Mouse (Mus musculus): ENCODE data around the gene Auts2. TPM values are rescaled to one million over a fixed set of nuclear protein-coding genes. Genes with fewer than 3 reads are reported as not detected.

Auts2 gene
- polyA plus RNA-seq, 1 experiment from 2014 or later, result 1.0 TPM

- H3K9ac ChIP-seq (replicated peaks), result no peak overlapping the region
- WGBS (ENCODE audit: insufficient replicate concordance), result 31% methylated on average over 11 of the region's 11 CpGs
- H3K4me1 ChIP-seq (ENCODE audit: insufficient read depth), result no peaks in the 10 kb centered on the region
- ATAC-seq (no peak), DNase-seq (peak; percentile 69)
- H3K27me3 ChIP-seq (ENCODE audit: insufficient read depth, low read length), result no peaks in the 10 kb centered on the region
- TF ChIP-seq CTCF (IDR thresholded peaks at IDR 0.05; ENCODE audit: low read depth) (peak; percentile 74), EP300 (IDR thresholded peaks at IDR 0.05; ENCODE audit: low read depth) (no peak)
- no peak overlapping the region for H3K27ac ChIP-seq (ENCODE audit: low read depth)
- H3K4me3 ChIP-seq (ENCODE audit: low read depth, low read length), result no peak overlapping the region
- H3K4me2 ChIP-seq (ENCODE audit: low read depth, low read length), result no peak overlapping the region
- no peaks in the 10 kb centered on the region for H3K36me3 ChIP-seq (replicated peaks; ENCODE audit: insufficient read depth, low read length)
- no peaks in the 10 kb centered on the region for H3K9me3 ChIP-seq (ENCODE audit: low read length)
These were observed 1115.3 kb downstream of the Auts2 start for GRCm38 (mm10) chr5:131427734-131428413.

- no peaks in the 10 kb centered on the region for H3K4me1 ChIP-seq (ENCODE audit: insufficient read depth)
- peak; percentile 39 for TF ChIP-seq CTCF (IDR thresholded peaks at IDR 0.05; ENCODE audit: low read depth)
- TF ChIP-seq EP300 (IDR thresholded peaks at IDR 0.05; ENCODE audit: low read depth), result no peak
- ATAC-seq (no peak), DNase-seq (no peak)
- no peaks in the 10 kb centered on the region for H3K27me3 ChIP-seq (ENCODE audit: insufficient read depth, low read length)
- no peak overlapping the region for H3K4me3 ChIP-seq (ENCODE audit: low read depth, low read length)
- H3K36me3 ChIP-seq (replicated peaks; ENCODE audit: insufficient read depth, low read length), result no peaks in the 10 kb centered on the region
- no peak overlapping the region for H3K27ac ChIP-seq (ENCODE audit: low read depth)
- 73% methylated on average over 3 of the region's 3 CpGs for WGBS (ENCODE audit: insufficient replicate concordance)
- no peak overlapping the region for H3K4me2 ChIP-seq (ENCODE audit: low read depth, low read length)
- no peak overlapping the region for H3K9ac ChIP-seq (replicated peaks)
- no peaks in the 10 kb centered on the region for H3K9me3 ChIP-seq (ENCODE audit: low read length)
These were observed 1120.4 kb downstream of the Auts2 start for GRCm38 (mm10) chr5:131422737-131423136.

- ATAC-seq (no peak), DNase-seq (no peak)
- Histone ChIP-seq H3K27ac (ENCODE audit: low read depth) (no peak overlapping the region), H3K4me3 (ENCODE audit: low read depth, low read length) (no peak overlapping the region), H3K27me3 (ENCODE audit: insufficient read depth, low read length) (no peaks in the 10 kb centered on the region), H3K4me1 (ENCODE audit: insufficient read depth) (no peaks in the 10 kb centered on the region), H3K4me2 (ENCODE audit: low read depth, low read length) (no peak overlapping the region), H3K9me3 (ENCODE audit: low read length) (no peaks in the 10 kb centered on the region), H3K9ac (replicated peaks) (no peak overlapping the region), H3K36me3 (replicated peaks; ENCODE audit: insufficient read depth, low read length) (no peaks in the 10 kb centered on the region)
- 39% methylated on average over 2 of the region's 2 CpGs for WGBS (ENCODE audit: insufficient replicate concordance)
- TF ChIP-seq EP300 (IDR thresholded peaks at IDR 0.05; ENCODE audit: low read depth) (no peak), CTCF (IDR thresholded peaks at IDR 0.05; ENCODE audit: low read depth) (no peak)
These were observed 1122.7 kb downstream of the Auts2 start for GRCm38 (mm10) chr5:131420406-131420805.

GRCm38 (mm10) chr5:131415902-131416545 lies 1127.1 kb downstream of the Auts2 start:
- no peak overlapping the region for H3K4me2 ChIP-seq (ENCODE audit: low read depth, low read length)
- no peak overlapping the region for H3K9ac ChIP-seq (replicated peaks)
- no peaks in the 10 kb centered on the region for H3K27me3 ChIP-seq (ENCODE audit: insufficient read depth, low read length)
- DNase-seq (no peak), ATAC-seq (no peak)
- H3K9me3 ChIP-seq (ENCODE audit: low read length), result no peaks in the 10 kb centered on the region
- no peak overlapping the region for H3K27ac ChIP-seq (ENCODE audit: low read depth)
- WGBS (ENCODE audit: insufficient replicate concordance), result 47% methylated on average over 1 of the region's 1 CpGs
- no peaks in the 10 kb centered on the region for H3K36me3 ChIP-seq (replicated peaks; ENCODE audit: insufficient read depth, low read length)
- no peak overlapping the region for H3K4me3 ChIP-seq (ENCODE audit: low read depth, low read length)
- TF ChIP-seq CTCF (IDR thresholded peaks at IDR 0.05; ENCODE audit: low read depth) (no peak), EP300 (IDR thresholded peaks at IDR 0.05; ENCODE audit: low read depth) (no peak)
- no peaks in the 10 kb centered on the region for H3K4me1 ChIP-seq (ENCODE audit: insufficient read depth)

GRCm38 (mm10) chr5:131398250-131398649 lies 1144.9 kb downstream of the Auts2 start:
- no peak for ATAC-seq
- H3K27me3 ChIP-seq (ENCODE audit: insufficient read depth, low read length), result no peaks in the 10 kb centered on the region
- H3K36me3 ChIP-seq (replicated peaks; ENCODE audit: insufficient read depth, low read length), result no peaks in the 10 kb centered on the region
- DNase-seq, result no peak
- no peak overlapping the region for H3K4me3 ChIP-seq (ENCODE audit: low read depth, low read length)
- WGBS (ENCODE audit: insufficient replicate concordance), result 54% methylated on average over 3 of the region's 3 CpGs
- no peak overlapping the region for H3K9ac ChIP-seq (replicated peaks)
- H3K4me1 ChIP-seq (ENCODE audit: insufficient read depth), result no peaks in the 10 kb centered on the region
- H3K9me3 ChIP-seq (ENCODE audit: low read length), result no peaks in the 10 kb centered on the region
- H3K27ac ChIP-seq (ENCODE audit: low read depth), result no peak overlapping the region
- H3K4me2 ChIP-seq (ENCODE audit: low read depth, low read length), result no peak overlapping the region
- TF ChIP-seq EP300 (IDR thresholded peaks at IDR 0.05; ENCODE audit: low read depth) (no peak), CTCF (IDR thresholded peaks at IDR 0.05; ENCODE audit: low read depth) (no peak)

GRCm38 (mm10) chr5:131395756-131396155 lies 1147.4 kb downstream of the Auts2 start:
- H3K9me3 ChIP-seq (ENCODE audit: low read length), result no peaks in the 10 kb centered on the region
- H3K4me1 ChIP-seq (ENCODE audit: insufficient read depth), result no peaks in the 10 kb centered on the region
- no peak overlapping the region for H3K4me2 ChIP-seq (ENCODE audit: low read depth, low read length)
- TF ChIP-seq EP300 (IDR thresholded peaks at IDR 0.05; ENCODE audit: low read depth), result no peak
- TF ChIP-seq CTCF (IDR thresholded peaks at IDR 0.05; ENCODE audit: low read depth), result no peak
- H3K9ac ChIP-seq (replicated peaks), result no peak overlapping the region
- H3K4me3 ChIP-seq (ENCODE audit: low read depth, low read length), result no peak overlapping the region
- H3K27me3 ChIP-seq (ENCODE audit: insufficient read depth, low read length), result no peaks in the 10 kb centered on the region
- ATAC-seq (no peak), DNase-seq (no peak)
- WGBS (ENCODE audit: insufficient replicate concordance), result 69% methylated on average over 8 of the region's 8 CpGs
- no peaks in the 10 kb centered on the region for H3K36me3 ChIP-seq (replicated peaks; ENCODE audit: insufficient read depth, low read length)
- no peak overlapping the region for H3K27ac ChIP-seq (ENCODE audit: low read depth)
